Mouse (Mus musculus) midbrain, embryonic 15.5 days (tissue): ENCODE data around the gene Fbxo34. TPM values are rescaled to one million over a fixed set of nuclear protein-coding genes. Genes with fewer than 3 reads are reported as not detected.

Experiments used
- ATAC-seq: fragments of 200-750 bp; cut with Nextera tagmentation; replicated peaks from 2 replicates; pipeline ENCODE4 v1.8.0; 2017; ENCODE audit warnings: moderate TSS enrichment
- H3K27ac ChIP-seq: fragments of 300-500 bp; sonication (generic); 2 replicates; pipeline ENCODE4 v1.5.1; 2015; ENCODE audit warnings: mild to moderate bottlenecking, inconsistent platforms
- H3K27me3 ChIP-seq: fragments of 300-500 bp; sonication (generic); replicated peaks from 2 replicates; pipeline ENCODE4 v1.6.1; 2015; ENCODE audit warnings: inconsistent platforms
- H3K36me3 ChIP-seq: fragments of 300-500 bp; sonication (generic); replicated peaks from 2 replicates; pipeline ENCODE4 v1.6.1; 2015; ENCODE audit warnings: inconsistent platforms
- H3K4me1 ChIP-seq: fragments of 300-500 bp; sonication (generic); 2 replicates; pipeline ENCODE4 v1.6.1; 2015; ENCODE audit warnings: inconsistent platforms
- H3K4me2 ChIP-seq: fragments of 300-500 bp; sonication (generic); 2 replicates; pipeline ENCODE4 v1.6.1; 2015; ENCODE audit warnings: inconsistent platforms, mild to moderate bottlenecking, moderate library complexity
- H3K4me3 ChIP-seq: fragments of 300-500 bp; sonication (generic); 2 replicates; pipeline ENCODE4 v1.5.1; 2015; ENCODE audit warnings: mild to moderate bottlenecking, inconsistent platforms
- H3K9ac ChIP-seq: fragments of 300-500 bp; sonication (generic); 2 replicates; pipeline ENCODE4 v1.6.1; 2015; ENCODE audit warnings: mild to moderate bottlenecking, inconsistent platforms
- H3K9me3 ChIP-seq: fragments of 300-500 bp; sonication (generic); 2 replicates; pipeline ENCODE4 v1.6.1; 2016; ENCODE audit warnings: inconsistent platforms
- WGBS: fragments of 180-500 bp; shearing (Covaris S2); methylation state at CpG from one replicate; pipeline ENCODE4 v1.1.7; 2015; ENCODE audit warnings: mixed read lengths; 5-methylcytosine and 5-hydroxymethylcytosine counted together
- polyA plus RNA-seq: library from polyadenylated mRNA; unstranded; fragments of >200 nt; fragmentation: Nextera tagmentation; extraction: Ambion mirVana; gene quantifications from 2 replicates; pipeline ENCODE4 v1.2.1, GENCODE M21; 2015

Gene Fbxo34
- polyA plus RNA-seq, 1 experiment from 2014 or later: 31.9 TPM

- no peak for ATAC-seq
- no peak overlapping the region for H3K27ac ChIP-seq
- H3K9me3 ChIP-seq: no peaks in the 10 kb centered on the region
- H3K36me3 ChIP-seq: no peaks in the 10 kb centered on the region
- no peaks in the 10 kb centered on the region for H3K4me1 ChIP-seq
- no peak overlapping the region for H3K4me2 ChIP-seq
- no peak overlapping the region for H3K4me3 ChIP-seq
- H3K27me3 ChIP-seq: no peaks in the 10 kb centered on the region
- no peak overlapping the region for H3K9ac ChIP-seq
- WGBS: 57% methylated on average over 1 of the region's 1 CpGs
These were observed 131.1 kb downstream of the Fbxo34 start for GRCm38 (mm10) chr14:47581280-47581679.

Other genes with a start within 250 kb of the Fbxo34 start
- gene Wdhd1, start 173.6 kb upstream of the Fbxo34 start, polyA plus RNA-seq: 17.3 and 18.1 TPM in 2 replicates
- gene Socs4, start 173.5 kb upstream of the Fbxo34 start, polyA plus RNA-seq: 2.0 and 2.4 TPM in 2 replicates
- 47.5 and 49.3 TPM in 2 replicates for gene Mapk1ip1l, start 152.2 kb upstream of the Fbxo34 start, polyA plus RNA-seq
- 3.6 and 3.8 TPM in 2 replicates for gene Lgals3, start 82.7 kb upstream of the Fbxo34 start, polyA plus RNA-seq
- 6.8 and 7.8 TPM in 2 replicates for gene Dlgap5, start 32.0 kb upstream of the Fbxo34 start, polyA plus RNA-seq
- gene Atg14, start 120.2 kb downstream of the Fbxo34 start, polyA plus RNA-seq: 17.9 and 21.7 TPM in 2 replicates
- gene Ktn1, start 198.0 kb downstream of the Fbxo34 start, polyA plus RNA-seq: 57.6 and 65.8 TPM in 2 replicates